Mouse (Mus musculus) erythroblast, embryonic 14.5 days (primary cell): ENCODE measurements around the gene Cuzd1.

Experiments
- GATA1 ChIP-seq: IDR thresholded peaks from 2 replicates; pipeline ENCODE4 v1.6.1; 2012; ENCODE audit warnings: low read length, inconsistent platforms, mixed read lengths
- TAL1 ChIP-seq: IDR thresholded peaks from 3 replicates; pipeline ENCODE4 v1.6.1; 2012; ENCODE audit warnings: low read length, inconsistent platforms, mixed read lengths

DNA sequence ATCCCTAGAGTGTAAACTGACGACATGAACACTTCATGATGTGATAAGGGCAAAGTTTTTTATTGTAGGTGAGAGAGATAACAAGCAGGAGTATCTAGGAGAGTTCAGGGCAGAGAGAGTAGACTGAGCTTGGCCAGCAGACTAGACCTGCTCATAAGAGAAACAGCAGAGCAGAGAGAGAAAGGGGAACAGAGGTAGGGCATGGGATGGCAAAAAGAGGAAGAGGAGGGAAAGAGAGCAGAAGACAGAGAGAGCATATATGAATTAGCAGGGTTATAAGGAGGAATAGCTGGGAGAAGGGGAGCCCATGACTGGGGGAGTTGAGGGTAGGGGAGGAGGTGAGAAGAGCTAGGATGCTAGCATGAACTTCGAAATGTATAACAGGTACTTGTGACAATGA is 9.6 kb upstream of the Cuzd1 start:
- TF ChIP-seq GATA1, result no peak
- no peak for TF ChIP-seq TAL1
